Mouse (Mus musculus) lung, embryonic 16.5 days (tissue): Measurements from ENCODE around the gene Cmss1. TPM values are rescaled to one million over a fixed set of nuclear protein-coding genes. Genes with fewer than 3 reads are reported as not detected.

Source experiments
- ATAC-seq: fragments of 200-750 bp; cut with Nextera tagmentation; 2 replicates; pipeline ENCODE4 v1.8.0; 2017; ENCODE audit warnings: low read depth, mild to moderate bottlenecking, moderate library complexity
- H3K27ac ChIP-seq: fragments of 300-500 bp; sonication (generic); 2 replicates; pipeline ENCODE4 v1.5.1; 2014; ENCODE audit warnings: mild to moderate bottlenecking, control low read depth, low read length
- H3K27me3 ChIP-seq: fragments of 300-500 bp; sonication (generic); 2 replicates; pipeline ENCODE4 v1.6.1; 2014; ENCODE audit warnings: low read depth, low read length, mixed read lengths; ENCODE audit not compliant: control insufficient read depth, insufficient read depth
- H3K36me3 ChIP-seq: fragments of 300-500 bp; sonication (generic); 2 replicates; pipeline ENCODE4 v1.6.1; 2014; ENCODE audit warnings: low read length; ENCODE audit not compliant: control insufficient read depth, insufficient read depth
- H3K4me1 ChIP-seq: fragments of 300-500 bp; sonication (generic); replicated peaks from 2 replicates; pipeline ENCODE4 v1.6.1; 2014; ENCODE audit warnings: low read length, mixed read lengths; ENCODE audit not compliant: control insufficient read depth, insufficient read depth
- H3K4me2 ChIP-seq: fragments of 300-500 bp; sonication (generic); 2 replicates; pipeline ENCODE4 v1.6.1; 2014; ENCODE audit warnings: low read depth, low read length, control low read depth
- H3K4me3 ChIP-seq: fragments of 300-500 bp; sonication (generic); 2 replicates; pipeline ENCODE4 v1.5.1; 2014; ENCODE audit warnings: mild to moderate bottlenecking, low read length, control low read depth
- H3K9ac ChIP-seq: fragments of 300-500 bp; sonication (generic); 2 replicates; pipeline ENCODE4 v1.6.1; 2014; ENCODE audit warnings: low read length, control low read depth
- H3K9me3 ChIP-seq: fragments of 300-500 bp; sonication (generic); 2 replicates; pipeline ENCODE4 v1.6.1; 2016; ENCODE audit warnings: low read length; ENCODE audit not compliant: control insufficient read depth
- WGBS: fragments of 180-500 bp; shearing (Covaris S2); extraction: QIAGEN DNeasy Blood & Tissue Kit; methylation state at CpG from one replicate; pipeline ENCODE4 v1.1.7; 2014; 5-methylcytosine and 5-hydroxymethylcytosine counted together
- polyA plus RNA-seq: library from polyadenylated mRNA; unstranded; fragments of >200 nt; fragmentation: Nextera tagmentation; extraction: Ambion mirVana; gene quantifications from 2 replicates; pipeline ENCODE4 v1.2.1, GENCODE M21; 2015

The Cmss1 gene
- polyA plus RNA-seq, 1 experiment from 2014 or later = 48.5 TPM

- no peaks in the 10 kb centered on the region for H3K9me3 ChIP-seq
- no peak overlapping the region for H3K9ac ChIP-seq
- H3K27ac ChIP-seq = no peak overlapping the region
- no peaks in the 10 kb centered on the region for H3K27me3 ChIP-seq
- peaks cover under 1% of the 10 kb centered on the region; the same call in 1 of the 2 replicates for H3K36me3 ChIP-seq
- no peak for ATAC-seq
- peaks cover 10% of the 10 kb centered on the region; the same call in 1 of the 2 replicates for H3K4me1 ChIP-seq
- no peak overlapping the region for H3K4me3 ChIP-seq
- H3K4me2 ChIP-seq = no peak overlapping the region
- 57% methylated on average over 1 of the region's 1 CpGs for WGBS
These were observed 41.9 kb downstream of the Cmss1 start for GRCm38 (mm10) chr16:57564807-57565206.

- peaks cover 7% of the 10 kb centered on the region; the same call in 1 of the 2 replicates for H3K4me1 ChIP-seq
- no peaks in the 10 kb centered on the region for H3K9me3 ChIP-seq
- H3K9ac ChIP-seq = no peak overlapping the region
- no peaks in the 10 kb centered on the region for H3K36me3 ChIP-seq
- peak; percentile 78 for ATAC-seq
- no peaks in the 10 kb centered on the region for H3K27me3 ChIP-seq
- WGBS = 23% methylated on average over 3 of the region's 3 CpGs
- 0 out of 2 replicates have a peak overlapping the region, but pooled peaks have one; percentile 17 for H3K27ac ChIP-seq
- H3K4me3 ChIP-seq = no peak overlapping the region
- H3K4me2 ChIP-seq = no peak overlapping the region
These were observed 43.2 kb downstream of the Cmss1 start for GRCm38 (mm10) chr16:57563453-57563852.

GRCm38 (mm10) chr16:57560185-57560584 is 46.5 kb downstream of the Cmss1 start:
- Histone ChIP-seq H3K4me3 (no peak overlapping the region), H3K4me1 (peaks cover 7% of the 10 kb centered on the region; the same call in 1 of the 2 replicates), H3K27ac (no peak overlapping the region), H3K36me3 (no peaks in the 10 kb centered on the region), H3K4me2 (no peak overlapping the region), H3K9me3 (no peaks in the 10 kb centered on the region), H3K27me3 (no peaks in the 10 kb centered on the region), H3K9ac (no peak overlapping the region)
- WGBS = 86% methylated on average over 1 of the region's 1 CpGs
- no peak for ATAC-seq

- no peaks in the 10 kb centered on the region for H3K27me3 ChIP-seq
- H3K36me3 ChIP-seq = no peaks in the 10 kb centered on the region
- H3K4me3 ChIP-seq = no peak overlapping the region
- no peak overlapping the region for H3K9ac ChIP-seq
- no peak for ATAC-seq
- peaks cover 3% of the 10 kb centered on the region; the same call in 1 of the 2 replicates for H3K4me1 ChIP-seq
- H3K9me3 ChIP-seq = no peaks in the 10 kb centered on the region
- H3K27ac ChIP-seq = no peak overlapping the region
- WGBS = 88% methylated on average over 3 of the region's 3 CpGs
- no peak overlapping the region for H3K4me2 ChIP-seq
These were observed 48.4 kb downstream of the Cmss1 start for GRCm38 (mm10) chr16:57558258-57558657.

GRCm38 (mm10) chr16:57556244-57556643 is 50.4 kb downstream of the Cmss1 start:
- H3K4me2 ChIP-seq = no peak overlapping the region
- H3K4me3 ChIP-seq = no peak overlapping the region
- no peak overlapping the region for H3K9ac ChIP-seq
- no peak for ATAC-seq
- peaks cover 5% of the 10 kb centered on the region for H3K4me1 ChIP-seq
- H3K36me3 ChIP-seq = no peaks in the 10 kb centered on the region
- no peak overlapping the region for H3K27ac ChIP-seq
- 70% methylated on average over 2 of the region's 2 CpGs for WGBS
- H3K9me3 ChIP-seq = no peaks in the 10 kb centered on the region
- H3K27me3 ChIP-seq = no peaks in the 10 kb centered on the region

GRCm38 (mm10) chr16:57555667-57556066 is 51.0 kb downstream of the Cmss1 start:
- ATAC-seq = no peak
- Histone ChIP-seq H3K36me3 (no peaks in the 10 kb centered on the region), H3K4me1 (peaks cover 5% of the 10 kb centered on the region), H3K27me3 (no peaks in the 10 kb centered on the region), H3K9me3 (no peaks in the 10 kb centered on the region), H3K9ac (no peak overlapping the region), H3K4me2 (no peak overlapping the region), H3K4me3 (no peak overlapping the region), H3K27ac (no peak overlapping the region)
- 68% methylated on average over 4 of the region's 4 CpGs for WGBS

- Histone ChIP-seq H3K9me3 (no peaks in the 10 kb centered on the region), H3K27ac (no peak overlapping the region), H3K4me1 (peaks cover 5% of the 10 kb centered on the region), H3K27me3 (no peaks in the 10 kb centered on the region), H3K9ac (no peak overlapping the region), H3K4me2 (no peak overlapping the region), H3K4me3 (no peak overlapping the region), H3K36me3 (no peaks in the 10 kb centered on the region)
- 79% methylated on average over 6 of the region's 6 CpGs for WGBS
- ATAC-seq = no peak
These were observed 51.7 kb downstream of the Cmss1 start for GRCm38 (mm10) chr16:57554886-57555400.

- no peak overlapping the region for H3K4me2 ChIP-seq
- H3K4me1 ChIP-seq = peaks cover 5% of the 10 kb centered on the region
- no peak for ATAC-seq
- no peaks in the 10 kb centered on the region for H3K27me3 ChIP-seq
- H3K9ac ChIP-seq = no peak overlapping the region
- no peak overlapping the region for H3K27ac ChIP-seq
- no peak overlapping the region for H3K4me3 ChIP-seq
- H3K9me3 ChIP-seq = no peaks in the 10 kb centered on the region
- H3K36me3 ChIP-seq = no peaks in the 10 kb centered on the region
These were observed 53.4 kb downstream of the Cmss1 start for GRCm38 (mm10) chr16:57553235-57553634.

GRCm38 (mm10) chr16:57552709-57553108 is 54.0 kb downstream of the Cmss1 start:
- no peak overlapping the region for H3K9ac ChIP-seq
- ATAC-seq = no peak
- H3K36me3 ChIP-seq = no peaks in the 10 kb centered on the region
- peaks cover 5% of the 10 kb centered on the region for H3K4me1 ChIP-seq
- H3K4me3 ChIP-seq = no peak overlapping the region
- H3K9me3 ChIP-seq = no peaks in the 10 kb centered on the region
- H3K4me2 ChIP-seq = peak overlapping the region; percentile 48; the same call in 1 of the 2 replicates
- WGBS = 81% methylated on average over 5 of the region's 5 CpGs
- H3K27me3 ChIP-seq = no peaks in the 10 kb centered on the region
- H3K27ac ChIP-seq = no peak overlapping the region

GRCm38 (mm10) chr16:57551617-57552016 is 55.0 kb downstream of the Cmss1 start:
- no peaks in the 10 kb centered on the region for H3K27me3 ChIP-seq
- WGBS = 72% methylated on average over 2 of the region's 2 CpGs
- H3K4me3 ChIP-seq = peak overlapping the region; percentile 11; the same call in 1 of the 2 replicates
- no peaks in the 10 kb centered on the region for H3K9me3 ChIP-seq
- H3K27ac ChIP-seq = no peak overlapping the region
- H3K9ac ChIP-seq = no peak overlapping the region
- H3K4me1 ChIP-seq = peaks cover 5% of the 10 kb centered on the region
- peak overlapping the region; percentile 48 for H3K4me2 ChIP-seq
- no peak for ATAC-seq
- no peaks in the 10 kb centered on the region for H3K36me3 ChIP-seq
